Mouse (Mus musculus) liver, embryonic 13.5 days (tissue): ENCODE data around the gene Pde4d. TPM values are rescaled to one million over a fixed set of nuclear protein-coding genes. Genes with fewer than 3 reads are reported as not detected.
A peak's percentile ranks its signal among the peaks of the same experiment; 100 is the strongest.

Experiments
- ATAC-seq: fragments of 200-750 bp; cut with Nextera tagmentation; 2 replicates; pipeline ENCODE4 v1.8.0; 2017; ENCODE audit warnings: low read depth, mild to moderate bottlenecking, moderate number of reproducible peaks, moderate library complexity
- DNase-seq: peaks from one replicate; pipeline ENCODE4 v3.0.0; 2022
- H3K27ac ChIP-seq: fragments of 300-500 bp; sonication (generic); 2 replicates; pipeline ENCODE4 v1.5.1; 2015; ENCODE audit warnings: moderate library complexity, mild to moderate bottlenecking, inconsistent platforms
- H3K27me3 ChIP-seq: fragments of 300-500 bp; sonication (generic); 2 replicates; pipeline ENCODE4 v1.6.1; 2015; ENCODE audit warnings: mild to moderate bottlenecking, inconsistent platforms
- H3K36me3 ChIP-seq: fragments of 300-500 bp; sonication (generic); 2 replicates; pipeline ENCODE4 v1.6.1; 2015; ENCODE audit warnings: mild to moderate bottlenecking, inconsistent platforms
- H3K4me1 ChIP-seq: fragments of 300-500 bp; sonication (generic); replicated peaks from 2 replicates; pipeline ENCODE4 v1.6.1; 2015; ENCODE audit warnings: inconsistent platforms
- H3K4me2 ChIP-seq: fragments of 300-500 bp; sonication (generic); 2 replicates; pipeline ENCODE4 v1.6.1; 2015; ENCODE audit warnings: inconsistent platforms, mild to moderate bottlenecking, moderate library complexity
- H3K4me3 ChIP-seq: fragments of 300-500 bp; sonication (generic); replicated peaks from 2 replicates; pipeline ENCODE4 v1.5.1; 2015; ENCODE audit warnings: mild to moderate bottlenecking, inconsistent platforms
- H3K9ac ChIP-seq: fragments of 300-500 bp; sonication (generic); 2 replicates; pipeline ENCODE4 v1.6.1; 2015; ENCODE audit warnings: mild to moderate bottlenecking, inconsistent platforms
- H3K9me3 ChIP-seq: fragments of 300-500 bp; sonication (generic); replicated peaks from 2 replicates; pipeline ENCODE4 v1.6.1; 2016; ENCODE audit warnings: inconsistent platforms
- WGBS: fragments of 180-500 bp; shearing (Covaris S2); methylation state at CpG from one replicate; pipeline ENCODE4 v1.1.7; 2015; ENCODE audit not compliant: insufficient replicate concordance; 5-methylcytosine and 5-hydroxymethylcytosine counted together
- polyA plus RNA-seq: library from polyadenylated mRNA; unstranded; fragments of >200 nt; fragmentation: Nextera tagmentation; extraction: Ambion mirVana; gene quantifications from 2 replicates; pipeline ENCODE4 v1.2.1, GENCODE M21; 2015

The Pde4d gene
- polyA plus RNA-seq, 1 experiment from 2014 or later, result 11.8 TPM

- Histone ChIP-seq H3K9ac (no peak overlapping the region), H3K4me1 (peaks cover 46% of the 10 kb centered on the region), H3K36me3 (no peaks in the 10 kb centered on the region), H3K9me3 (no peaks in the 10 kb centered on the region), H3K4me2 (peak overlapping the region; percentile 64), H3K27ac (peak overlapping the region; percentile 76), H3K27me3 (no peaks in the 10 kb centered on the region), H3K4me3 (no peak overlapping the region)
- 53% methylated on average over 11 of the region's 11 CpGs for WGBS
- DNase-seq (no peak), ATAC-seq (no peak)
Observed at GRCm38 (mm10) chr13:109823307-109824031, 1373.7 kb downstream of the Pde4d start.

GRCm38 (mm10) chr13:109825891-109826290 lies 1376.1 kb downstream of the Pde4d start:
- ATAC-seq, result no peak
- no peak overlapping the region for H3K4me2 ChIP-seq

GRCm38 (mm10) chr13:109827341-109827740 lies 1377.6 kb downstream of the Pde4d start:
- no peak overlapping the region for H3K9ac ChIP-seq
- H3K4me1 ChIP-seq, result peaks cover 24% of the 10 kb centered on the region
- no peaks in the 10 kb centered on the region for H3K36me3 ChIP-seq
- 75% methylated on average over 6 of the region's 6 CpGs for WGBS
- H3K27me3 ChIP-seq, result no peaks in the 10 kb centered on the region
- DNase-seq, result no peak
- no peak for ATAC-seq
- H3K4me2 ChIP-seq, result no peak overlapping the region
- no peak overlapping the region for H3K4me3 ChIP-seq
- no peaks in the 10 kb centered on the region for H3K9me3 ChIP-seq
- no peak overlapping the region for H3K27ac ChIP-seq

More at GRCm38 (mm10) chr13:109825891-109826290, 1376.1 kb downstream of the Pde4d start:
- DNase-seq, result no peak
- peaks cover 38% of the 10 kb centered on the region for H3K4me1 ChIP-seq
- H3K27ac ChIP-seq, result no peak overlapping the region
- H3K27me3 ChIP-seq, result no peaks in the 10 kb centered on the region
- H3K36me3 ChIP-seq, result no peaks in the 10 kb centered on the region
- H3K9me3 ChIP-seq, result no peaks in the 10 kb centered on the region
- 86% methylated on average over 6 of the region's 6 CpGs for WGBS
- H3K9ac ChIP-seq, result no peak overlapping the region
- no peak overlapping the region for H3K4me3 ChIP-seq

GRCm38 (mm10) chr13:109827909-109828308 lies 1378.2 kb downstream of the Pde4d start:
- no peak overlapping the region for H3K4me3 ChIP-seq
- H3K9ac ChIP-seq, result no peak overlapping the region
- peaks cover 18% of the 10 kb centered on the region for H3K4me1 ChIP-seq
- H3K27me3 ChIP-seq, result no peaks in the 10 kb centered on the region
- DNase-seq (no peak), ATAC-seq (peak; percentile 80)
- H3K9me3 ChIP-seq, result no peaks in the 10 kb centered on the region
- no peak overlapping the region for H3K4me2 ChIP-seq
- 58% methylated on average over 3 of the region's 3 CpGs for WGBS
- H3K36me3 ChIP-seq, result no peaks in the 10 kb centered on the region
- H3K27ac ChIP-seq, result no peak overlapping the region

- no peaks in the 10 kb centered on the region for H3K9me3 ChIP-seq
- H3K4me3 ChIP-seq, result no peak overlapping the region
- no peak overlapping the region for H3K9ac ChIP-seq
- peaks cover 7% of the 10 kb centered on the region for H3K4me1 ChIP-seq
- no peak overlapping the region for H3K4me2 ChIP-seq
- ATAC-seq (no peak), DNase-seq (no peak)
- no peaks in the 10 kb centered on the region for H3K27me3 ChIP-seq
- no peak overlapping the region for H3K27ac ChIP-seq
- H3K36me3 ChIP-seq, result no peaks in the 10 kb centered on the region
- WGBS, result 77% methylated on average over 3 of the region's 3 CpGs
Observed at GRCm38 (mm10) chr13:109829444-109829843, 1379.7 kb downstream of the Pde4d start.

GRCm38 (mm10) chr13:109834935-109835334 lies 1385.2 kb downstream of the Pde4d start:
- no peak overlapping the region for H3K27ac ChIP-seq
- H3K4me1 ChIP-seq, result 0 out of 2 replicates have a peak, but pooled peaks cover 3% of the 10 kb centered on the region
- no peaks in the 10 kb centered on the region for H3K27me3 ChIP-seq
- no peaks in the 10 kb centered on the region for H3K9me3 ChIP-seq
- no peak for DNase-seq
- H3K36me3 ChIP-seq, result no peaks in the 10 kb centered on the region
- no peak for ATAC-seq
- H3K4me2 ChIP-seq, result no peak overlapping the region
- no peak overlapping the region for H3K9ac ChIP-seq
- H3K4me3 ChIP-seq, result no peak overlapping the region
- WGBS, result 79% methylated on average over 3 of the region's 3 CpGs

GRCm38 (mm10) chr13:109837453-109837852 lies 1387.7 kb downstream of the Pde4d start:
- Histone ChIP-seq H3K27me3 (no peaks in the 10 kb centered on the region), H3K27ac (no peak overlapping the region), H3K9me3 (no peaks in the 10 kb centered on the region), H3K4me3 (no peak overlapping the region), H3K9ac (no peak overlapping the region), H3K36me3 (no peaks in the 10 kb centered on the region), H3K4me2 (no peak overlapping the region), H3K4me1 (0 out of 2 replicates have a peak, but pooled peaks cover 8% of the 10 kb centered on the region)
- no peak for DNase-seq
- 90% methylated on average over 11 of the region's 11 CpGs for WGBS
- ATAC-seq, result no peak

GRCm38 (mm10) chr13:109837921-109838320 lies 1388.2 kb downstream of the Pde4d start:
- no peaks in the 10 kb centered on the region for H3K9me3 ChIP-seq
- DNase-seq (no peak), ATAC-seq (no peak)
- H3K4me1 ChIP-seq, result 0 out of 2 replicates have a peak, but pooled peaks cover 8% of the 10 kb centered on the region
- no peak overlapping the region for H3K27ac ChIP-seq
- H3K4me3 ChIP-seq, result no peak overlapping the region
- peaks cover 3% of the 10 kb centered on the region; the same call in 1 of the 2 replicates for H3K36me3 ChIP-seq
- WGBS, result 75% methylated on average over 7 of the region's 7 CpGs
- H3K27me3 ChIP-seq, result no peaks in the 10 kb centered on the region
- no peak overlapping the region for H3K4me2 ChIP-seq
- H3K9ac ChIP-seq, result no peak overlapping the region

- WGBS, result 48% methylated on average over 2 of the region's 2 CpGs
- H3K4me1 ChIP-seq, result 0 out of 2 replicates have a peak, but pooled peaks cover 5% of the 10 kb centered on the region
- ATAC-seq (no peak), DNase-seq (no peak)
- no peak overlapping the region for H3K9ac ChIP-seq
- peaks cover 3% of the 10 kb centered on the region; the same call in 1 of the 2 replicates for H3K36me3 ChIP-seq
- no peaks in the 10 kb centered on the region for H3K27me3 ChIP-seq
- H3K9me3 ChIP-seq, result no peaks in the 10 kb centered on the region
- H3K4me2 ChIP-seq, result no peak overlapping the region
- no peak overlapping the region for H3K27ac ChIP-seq
- no peak overlapping the region for H3K4me3 ChIP-seq
Observed at GRCm38 (mm10) chr13:109840251-109840650, 1390.5 kb downstream of the Pde4d start.

GRCm38 (mm10) chr13:109841140-109841822 lies 1391.5 kb downstream of the Pde4d start:
- Histone ChIP-seq H3K4me2 (no peak overlapping the region), H3K9me3 (no peaks in the 10 kb centered on the region), H3K27ac (no peak overlapping the region), H3K4me3 (no peak overlapping the region), H3K9ac (no peak overlapping the region), H3K36me3 (peaks cover 3% of the 10 kb centered on the region; the same call in 1 of the 2 replicates), H3K4me1 (0 out of 2 replicates have a peak, but pooled peaks cover 5% of the 10 kb centered on the region), H3K27me3 (no peaks in the 10 kb centered on the region)
- DNase-seq (no peak), ATAC-seq (peak; percentile 26; the same call in 1 of the 2 replicates)
- 73% methylated on average over 2 of the region's 2 CpGs for WGBS

GRCm38 (mm10) chr13:109842982-109843381 lies 1393.2 kb downstream of the Pde4d start:
- DNase-seq, result no peak
- WGBS, result 92% methylated on average over 2 of the region's 2 CpGs
- Histone ChIP-seq H3K36me3 (peaks cover 3% of the 10 kb centered on the region; the same call in 1 of the 2 replicates), H3K27ac (no peak overlapping the region), H3K4me2 (no peak overlapping the region), H3K9ac (no peak overlapping the region), H3K27me3 (no peaks in the 10 kb centered on the region), H3K4me3 (no peak overlapping the region), H3K9me3 (no peaks in the 10 kb centered on the region), H3K4me1 (0 out of 2 replicates have a peak, but pooled peaks cover 5% of the 10 kb centered on the region)
- no peak for ATAC-seq
